Mouse (Mus musculus): ENCODE measurements around the gene 1110025L11Rik. TPM values are rescaled to one million over a fixed set of nuclear protein-coding genes. Genes with fewer than 3 reads are reported as not detected.
"Not testable (repeated sequence)": the region's sequence is repeated elsewhere in the genome, so short reads cannot be mapped to it uniquely, and the experiment has no call there.

The 1110025L11Rik gene
- not detected for total RNA-seq (2021)

- DNase-seq; intact Hi-C loops (cut with DNase I): not testable (repeated sequence)
These were observed at the start of gene 1110025L11Rik for GRCm38 (mm10) chr16:89063902-89064301. Gene 1110025L11Rik (minus strand): TSS chr16:89064002.

GRCm38 (mm10) chr16:89071041-89071440 lies 7.2 kb upstream of the 1110025L11Rik start:
- intact Hi-C loops (cut with DNase I): not testable (repeated sequence)
- peak in 1 of 2 experiments; percentile 6 for DNase-seq

GRCm38 (mm10) chr16:89047783-89048182 lies 16.0 kb downstream of the 1110025L11Rik start, which contains the start of gene Krtap6-5:
Gene Krtap6-5 (minus strand): TSS chr16:89047883.
- DNase-seq: no peak

GRCm38 (mm10) chr16:89041372-89041771 lies 22.4 kb downstream of the 1110025L11Rik start, which contains the start of gene Gm10228:
Gene Gm10228 (minus strand): TSS chr16:89041472.
- intact Hi-C loops (cut with DNase I): not testable (repeated sequence)

More at GRCm38 (mm10) chr16:89047783-89048182, 16.0 kb downstream of the 1110025L11Rik start, which contains the start of gene Krtap6-5:
- intact Hi-C loops (cut with DNase I): no loop called here

GRCm38 (mm10) chr16:89031399-89031798 lies 32.4 kb downstream of the 1110025L11Rik start, which contains the start of gene Krtap6-1:
Gene Krtap6-1 (plus strand): TSS chr16:89031699.
- DNase-seq; intact Hi-C loops (cut with DNase I): not testable (repeated sequence)

More at GRCm38 (mm10) chr16:89041372-89041771, 22.4 kb downstream of the 1110025L11Rik start, which contains the start of gene Gm10228:
- not testable (repeated sequence) for DNase-seq

- intact Hi-C loops (cut with DNase I); DNase-seq: not testable (repeated sequence)
These were observed 48.8 kb downstream of the 1110025L11Rik start, which contains the start of gene Gm10229 for GRCm38 (mm10) chr16:89014984-89015383. Gene Gm10229 (plus strand): TSS chr16:89015284.

- intact Hi-C loops (cut with DNase I): no loop called here
- no peak for DNase-seq
These were observed 49.8 kb downstream of the 1110025L11Rik start for GRCm38 (mm10) chr16:89013973-89014372.

Other genes with a start within 250 kb of the 1110025L11Rik start
- gene Krtap15, start 243.8 kb downstream of the 1110025L11Rik start, total RNA-seq (2021): not detected
- gene Krtap14, start 237.9 kb downstream of the 1110025L11Rik start, total RNA-seq (2021): not detected
- gene Krtap19-1, start 194.6 kb downstream of the 1110025L11Rik start, total RNA-seq (2021): not detected
- gene Krtap19-2, start 189.7 kb downstream of the 1110025L11Rik start, total RNA-seq (2021): not detected
- not detected for gene Krtap19-3, start 186.0 kb downstream of the 1110025L11Rik start, total RNA-seq (2021)
- gene Krtap19-4, start 178.9 kb downstream of the 1110025L11Rik start, total RNA-seq (2021): not detected
- gene Krtap19-5, start 167.5 kb downstream of the 1110025L11Rik start, total RNA-seq (2021): not detected
- gene Krtap19-9b, start 131.7 kb downstream of the 1110025L11Rik start, total RNA-seq (2021): not detected
- not detected for gene Krtap16-3, start 101.1 kb downstream of the 1110025L11Rik start, total RNA-seq (2021)
- not detected for gene Krtap22-2, start 53.2 kb downstream of the 1110025L11Rik start, total RNA-seq (2021)
- gene Gm10229, start 48.7 kb downstream of the 1110025L11Rik start, total RNA-seq (2021): not detected
- not detected for gene Krtap6-1, start 32.3 kb downstream of the 1110025L11Rik start, total RNA-seq (2021)
- not detected for gene Gm10228, start 22.5 kb downstream of the 1110025L11Rik start, total RNA-seq (2021)
- gene Krtap6-5, start 16.1 kb downstream of the 1110025L11Rik start, total RNA-seq (2021): not detected
- not detected for gene Krtap6-3, start 20.0 kb upstream of the 1110025L11Rik start, total RNA-seq (2021)
- gene Gm6358, start 76.8 kb upstream of the 1110025L11Rik start, total RNA-seq (2021): not detected
- gene Gm10061, start 87.1 kb upstream of the 1110025L11Rik start, total RNA-seq (2021): not detected
- not detected for gene Gm9789, start 94.0 kb upstream of the 1110025L11Rik start, total RNA-seq (2021)
- gene Gm7735, start 105.5 kb upstream of the 1110025L11Rik start, total RNA-seq (2021): not detected
- not detected for gene 1110057P08Rik, start 110.7 kb upstream of the 1110025L11Rik start, total RNA-seq (2021)
- not detected for gene Krtap20-2, start 141.9 kb upstream of the 1110025L11Rik start, total RNA-seq (2021)